Mouse (Mus musculus) heart, postnatal 10 days (tissue): ENCODE data around the gene Smpd3. TPM values are rescaled to one million over a fixed set of nuclear protein-coding genes. Genes with fewer than 3 reads are reported as not detected.

Source experiments
- DNase-seq, 2 experiments: peaks; one replicate each; pipeline ENCODE4 v3.0.0; 2021
- intact Hi-C: fragments of 180-260 bp; cut with DNase I; formaldehyde crosslinking; loops from one replicate; pipeline ENCODE4 v1.15.1; 2025
- total RNA-seq, 2 experiments: library from RNA; stranded (reverse); gene quantifications; 2 replicates each; pipeline ENCODE4 v1.2.3; 2021

The Smpd3 gene
- total RNA-seq, result 1 to 10 TPM; 4.8 to 5.0 TPM

DNA sequence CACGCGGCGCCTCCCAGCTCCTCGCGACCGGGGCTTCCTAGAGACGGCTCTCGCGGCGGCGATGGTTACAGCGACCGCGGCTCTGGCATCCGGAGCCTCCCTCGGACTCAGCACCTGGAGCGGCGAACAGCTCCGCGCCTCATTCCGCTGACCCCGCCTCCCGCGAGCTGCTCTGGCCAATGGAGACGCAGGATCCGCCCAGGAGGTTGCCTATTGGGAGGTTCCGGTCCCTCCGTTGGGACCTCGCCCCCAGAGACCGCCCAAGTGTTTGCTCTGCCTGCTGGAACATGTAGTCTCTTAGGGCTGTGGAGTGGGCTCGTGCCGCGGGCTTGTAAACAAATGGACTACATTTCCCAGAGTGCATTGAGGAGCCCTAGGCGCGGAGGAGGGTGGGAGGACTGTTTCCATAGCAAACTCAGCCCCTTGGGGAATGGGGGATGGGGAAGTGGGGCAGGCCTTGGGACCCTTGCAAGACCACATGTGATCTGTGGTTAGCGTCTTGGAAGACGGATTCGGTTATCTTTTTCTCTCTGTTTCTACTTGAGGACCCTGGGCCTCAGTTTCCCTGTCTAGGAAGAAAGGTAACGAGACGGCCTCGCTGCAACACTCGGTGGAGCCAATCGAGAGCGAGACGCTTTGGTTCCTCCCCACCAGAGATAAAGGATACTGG, at the start of gene Smpd3:
Gene Smpd3 (minus strand): TSS at position 137 of the 670 bp plus-strand sequence.
- intact Hi-C loops, result no loop called here
- peak; percentile 99 for DNase-seq

GRCm38 (mm10) chr8:106381026-106381425, 43.2 kb upstream of the Smpd3 start:
- intact Hi-C loops, result no loop called here
- DNase-seq, result no peak

DNA sequence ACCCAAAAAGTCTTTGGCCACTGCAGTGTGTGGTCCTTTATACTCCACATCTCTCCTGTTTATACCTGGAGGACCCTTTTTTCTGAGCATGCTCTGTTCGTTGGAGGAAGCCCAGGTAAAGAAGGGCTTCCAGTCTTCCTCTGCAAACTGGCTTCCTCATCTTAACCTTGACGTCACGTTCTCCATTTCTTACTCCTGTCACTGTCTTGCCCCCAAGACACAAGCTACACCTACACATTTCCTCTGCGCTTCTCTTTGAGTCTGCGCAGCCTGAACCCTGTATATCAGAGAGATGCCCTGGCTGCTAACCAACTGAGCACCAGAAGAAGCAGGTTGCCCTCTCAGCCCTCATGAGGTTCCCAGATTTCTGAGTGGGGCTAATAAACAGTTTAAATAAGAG, 41.6 kb upstream of the Smpd3 start:
- no peak for DNase-seq
- intact Hi-C loops, result loop anchor here (2.0 kb wide), 1 partner anchor 23 kb away; no protein-coding TSS in a partner anchor

DNA sequence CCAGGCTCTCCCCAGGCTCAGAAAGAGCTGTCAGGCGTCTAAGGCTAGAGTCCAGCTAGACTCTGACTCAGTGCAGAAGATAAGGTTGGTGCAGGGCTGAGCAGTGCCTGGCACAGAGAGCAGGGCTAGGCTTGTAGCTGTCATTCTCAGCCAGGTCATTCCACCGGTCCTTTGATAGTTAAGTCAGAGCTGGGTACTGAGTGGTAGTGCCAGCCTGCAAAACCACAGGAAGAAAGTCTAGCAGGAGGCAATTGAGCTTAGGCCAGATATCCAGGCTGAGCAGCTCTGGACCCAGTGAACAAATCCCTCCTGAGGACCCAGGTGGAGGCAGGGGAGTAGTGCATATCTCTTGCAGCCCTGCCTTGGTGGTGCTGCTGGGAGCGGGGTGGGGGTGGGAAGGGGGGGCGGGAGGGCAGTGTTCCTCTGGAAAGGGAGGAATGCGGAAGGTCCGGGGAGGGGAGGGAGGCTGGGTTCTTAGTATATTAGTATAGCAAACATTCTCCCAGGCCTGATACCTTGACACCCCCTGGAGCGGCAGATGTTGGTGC, 40.8 kb upstream of the Smpd3 start:
- peak; percentile 57 to 72 for DNase-seq
- intact Hi-C loops, result loop anchor here (2.0 kb wide), 1 partner anchor 24 kb away; no protein-coding TSS in a partner anchor

- no peak for DNase-seq
Observed at GRCm38 (mm10) chr8:106376862-106377261, 39.1 kb upstream of the Smpd3 start.

GRCm38 (mm10) chr8:106375957-106376356, 38.2 kb upstream of the Smpd3 start:
- intact Hi-C loops, result no loop called here
- DNase-seq, result no peak

More at GRCm38 (mm10) chr8:106376862-106377261, 39.1 kb upstream of the Smpd3 start:
- intact Hi-C loops, result no loop called here

- intact Hi-C loops, result no loop called here
- DNase-seq, result no peak
Observed at GRCm38 (mm10) chr8:106369069-106369468, 31.3 kb upstream of the Smpd3 start.

GRCm38 (mm10) chr8:106368501-106368900, 30.7 kb upstream of the Smpd3 start:
- no peak for DNase-seq

GRCm38 (mm10) chr8:106364837-106365236, 27.0 kb upstream of the Smpd3 start:
- DNase-seq, result no peak
- intact Hi-C loops, result no loop called here

More at GRCm38 (mm10) chr8:106368501-106368900, 30.7 kb upstream of the Smpd3 start:
- intact Hi-C loops, result no loop called here

- intact Hi-C loops, result no loop called here
- DNase-seq, result no peak
Observed at GRCm38 (mm10) chr8:106364278-106364677, 26.5 kb upstream of the Smpd3 start.

DNA sequence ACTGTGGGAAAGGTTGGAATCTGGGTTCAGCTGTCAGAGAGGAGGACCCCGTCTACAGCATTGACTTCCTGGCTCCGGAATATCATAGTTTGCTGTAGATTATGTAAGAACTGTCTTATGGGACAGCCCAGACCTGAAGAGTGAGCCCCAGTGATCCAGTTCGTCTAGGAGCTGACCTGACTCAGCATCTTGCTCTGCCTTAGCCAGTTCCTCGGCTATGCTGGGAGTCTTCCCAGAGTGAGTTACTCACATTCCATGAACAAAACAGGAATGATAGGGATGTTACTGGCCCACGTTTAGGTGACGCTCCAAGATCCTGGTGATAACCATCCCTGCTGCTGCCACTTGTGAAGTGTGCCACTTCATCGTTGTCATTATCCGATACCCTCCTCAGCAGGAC, 25.5 kb upstream of the Smpd3 start:
- intact Hi-C loops, result no loop called here
- DNase-seq, result no peak

- no peak for DNase-seq
- intact Hi-C loops, result no loop called here
Observed at GRCm38 (mm10) chr8:106359650-106360338, 22.0 kb upstream of the Smpd3 start.

GRCm38 (mm10) chr8:106351135-106351534, 13.3 kb upstream of the Smpd3 start:
- peak; percentile 52 to 60 for DNase-seq
- intact Hi-C loops, result no loop called here

DNA sequence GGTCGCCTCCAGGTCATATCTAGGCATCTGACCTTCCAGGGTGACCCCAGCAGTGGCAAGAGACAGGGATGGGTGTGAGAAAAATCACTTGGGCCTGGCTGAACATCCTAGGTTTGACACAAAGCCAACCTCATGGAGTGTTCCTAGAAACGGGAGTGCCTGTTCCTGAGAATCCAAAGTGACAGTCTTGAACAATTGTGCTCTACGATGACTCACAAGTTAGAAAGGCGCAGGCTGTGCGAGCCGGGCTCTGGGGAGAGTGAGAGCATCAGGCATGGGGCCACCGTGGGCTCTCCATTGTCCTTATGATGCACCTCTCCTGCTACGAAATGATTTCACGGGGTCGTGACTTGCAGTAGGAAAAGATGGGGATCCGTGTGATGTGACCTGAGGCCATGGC, 11.6 kb upstream of the Smpd3 start:
- intact Hi-C loops, result no loop called here
- DNase-seq, result peak; percentile 30 to 31

GRCm38 (mm10) chr8:106346123-106346522, 8.3 kb upstream of the Smpd3 start:
- intact Hi-C loops, result no loop called here
- peak; percentile 22 to 48 for DNase-seq

GRCm38 (mm10) chr8:106343471-106343870, 5.7 kb upstream of the Smpd3 start:
- no peak for DNase-seq
- intact Hi-C loops, result no loop called here

DNA sequence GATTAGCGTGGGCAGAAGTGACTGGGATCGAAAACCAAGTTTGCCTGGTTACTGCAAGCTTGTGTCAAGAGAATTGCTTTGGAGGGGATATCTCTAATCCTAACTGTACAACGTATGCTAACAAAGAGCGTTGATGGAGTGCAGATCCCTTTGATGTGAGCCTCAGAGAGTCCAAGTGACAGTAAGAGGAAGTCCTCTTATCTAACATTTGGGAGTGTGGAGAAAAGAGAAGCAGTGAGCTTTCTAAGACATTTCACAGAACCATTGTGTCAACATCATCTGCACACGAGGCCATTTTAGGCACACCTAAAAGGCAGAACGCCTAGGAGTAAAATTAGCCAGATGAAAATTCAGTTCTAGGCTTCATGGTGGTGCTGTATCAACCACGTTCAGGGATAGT, 5.0 kb upstream of the Smpd3 start:
- no peak for DNase-seq
- intact Hi-C loops, result no loop called here

DNA sequence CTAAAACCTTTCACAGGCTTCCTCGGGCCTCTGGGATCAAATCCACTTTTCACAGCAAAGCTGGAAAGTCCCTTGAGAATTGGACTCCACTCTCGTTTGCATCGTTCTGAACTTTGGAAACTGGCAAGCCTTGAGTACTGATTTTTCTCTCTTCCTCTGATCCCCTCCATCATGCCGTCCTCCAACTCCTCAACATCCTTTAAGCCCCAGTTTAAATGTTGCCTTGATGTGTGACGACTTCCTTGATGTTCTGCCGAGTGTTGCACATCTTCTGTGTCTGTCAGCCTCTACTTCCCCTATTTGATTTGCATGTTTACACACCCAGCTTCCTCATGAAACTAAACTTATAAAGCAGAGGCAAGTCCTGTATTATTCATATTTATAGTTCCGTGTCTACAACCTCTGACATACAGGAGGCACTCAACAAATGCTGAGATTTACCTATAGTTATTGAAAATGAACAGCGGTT, 987 bp upstream of the Smpd3 start:
- intact Hi-C loops, result no loop called here
- peak; percentile 19 to 26 for DNase-seq

DNA sequence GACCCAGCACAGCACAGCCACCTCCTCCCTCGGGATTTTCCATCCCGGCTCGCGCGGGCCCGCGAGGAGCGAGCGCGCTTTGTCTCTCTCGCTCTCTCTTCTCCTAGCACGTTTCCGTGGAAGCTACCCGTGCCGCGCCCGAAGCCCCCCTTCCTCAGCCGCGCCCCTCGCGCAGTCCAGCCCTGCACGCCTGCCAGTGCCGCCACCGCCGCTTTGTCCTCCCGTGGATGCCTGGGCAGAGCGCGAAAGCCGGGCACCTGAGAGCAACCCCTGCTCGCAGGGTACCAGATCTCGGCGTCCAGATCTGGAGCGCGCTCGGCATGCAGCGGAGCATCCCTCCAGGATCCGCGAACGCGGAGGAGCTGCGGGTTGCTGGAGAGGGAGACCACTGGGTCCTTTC, 1.2 kb downstream of the Smpd3 start:
- no peak for DNase-seq
- intact Hi-C loops, result no loop called here

GRCm38 (mm10) chr8:106336031-106336430, 1.8 kb downstream of the Smpd3 start:
- no peak for DNase-seq

DNA sequence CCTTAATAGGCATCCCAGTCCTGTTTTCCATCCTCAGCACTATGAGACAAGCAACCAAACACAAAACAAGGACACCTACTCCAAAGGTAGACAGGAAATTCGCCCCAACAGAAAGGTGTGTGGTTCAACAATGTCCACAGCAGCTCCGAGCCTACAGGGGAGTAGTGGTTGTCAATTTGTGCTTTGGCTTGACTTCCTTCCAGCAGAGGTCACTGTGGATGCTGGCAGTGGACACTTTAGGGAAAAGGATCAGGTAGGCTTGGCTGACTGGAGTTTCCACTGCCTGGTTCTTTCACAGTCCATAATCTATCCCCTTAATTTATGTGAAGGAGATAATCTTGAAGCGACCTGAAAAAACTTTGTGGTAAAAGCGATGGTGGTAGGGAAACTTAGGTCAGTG, 2.6 kb downstream of the Smpd3 start:
- intact Hi-C loops, result loop anchor here (1.0 to 2.0 kb wide), 2 partner anchors 67 to 76 kb away; no protein-coding TSS in a partner anchor
- DNase-seq, result peak; percentile 29 to 49

More at GRCm38 (mm10) chr8:106336031-106336430, 1.8 kb downstream of the Smpd3 start:
- intact Hi-C loops, result no loop called here

- no peak for DNase-seq
- intact Hi-C loops, result no loop called here
Observed at GRCm38 (mm10) chr8:106333346-106333745, 4.4 kb downstream of the Smpd3 start.
